Mouse (Mus musculus) MEL (cell line): ENCODE measurements around the gene Sema3f. TPM values are rescaled to one million over a fixed set of nuclear protein-coding genes. Genes with fewer than 3 reads are reported as not detected.

Source experiments
- DNase-seq: peaks from one replicate; pipeline ENCODE4 v3.0.0; 2011; ENCODE audit warnings: low read depth, low spot score
- H3K27ac ChIP-seq: 2 replicates; pipeline ENCODE4 v1.5.1; 2012; ENCODE audit warnings: low read depth, mild to moderate bottlenecking, control low read depth, low read length, moderate library complexity; ENCODE audit not compliant: control insufficient read depth
- H3K27me3 ChIP-seq, 2 experiments: fragments of 150-350 bp in 1 of 2; sonication (generic) in 1 of 2; 2 replicates each; pipeline ENCODE4 v1.6.1; 2012; ENCODE audit warnings: low read length in 2 of 2, mild to moderate bottlenecking in 2 of 2, improper control_type of control experiment in 1 of 2, moderate library complexity in 1 of 2; ENCODE audit not compliant: insufficient read depth in 2 of 2, control insufficient read depth in 1 of 2
- H3K36me3 ChIP-seq, 2 experiments: 2 replicates each; pipeline ENCODE4 v1.6.1; 2012 to 2014; ENCODE audit warnings: low read length in 2 of 2, improper control_type of control experiment in 1 of 2, inconsistent platforms in 1 of 2, mild to moderate bottlenecking in 1 of 2; ENCODE audit not compliant: insufficient read depth in 2 of 2, control insufficient read depth in 1 of 2
- H3K4me1 ChIP-seq, 2 experiments: fragments of 150-350 bp in 1 of 2; sonication (generic) in 1 of 2; 2 replicates each; pipeline ENCODE4 v1.6.1; 2012; ENCODE audit warnings: low read length in 2 of 2, improper control_type of control experiment in 1 of 2, mild to moderate bottlenecking in 1 of 2; ENCODE audit not compliant: insufficient read depth in 2 of 2, control insufficient read depth in 1 of 2
- H3K4me3 ChIP-seq, 2 experiments: fragments of 150-350 bp in 1 of 2; sonication (generic) in 1 of 2; 2 replicates each; pipeline ENCODE4 v1.5.1; 2012; ENCODE audit warnings: low read depth in 2 of 2, low read length in 2 of 2, mild to moderate bottlenecking in 2 of 2, moderate library complexity in 2 of 2, control low read depth in 1 of 2, improper control_type of control experiment in 1 of 2; ENCODE audit not compliant: control insufficient read depth in 1 of 2, insufficient read depth in 1 of 2
- H3K79me2 ChIP-seq: 2 replicates; pipeline ENCODE4 v1.6.1; 2012; ENCODE audit warnings: mild to moderate bottlenecking, low read length, moderate library complexity; ENCODE audit not compliant: control insufficient read depth, poor library complexity, insufficient read depth
- H3K9ac ChIP-seq: 2 replicates; pipeline ENCODE4 v1.6.1; 2012; ENCODE audit warnings: low read depth, mild to moderate bottlenecking, control low read depth, low read length, moderate library complexity; ENCODE audit not compliant: control insufficient read depth, poor library complexity, severe bottlenecking
- H3K9me3 ChIP-seq: fragments of 150-350 bp; sonication (generic); replicated peaks from 2 replicates; pipeline ENCODE4 v1.6.1; 2012; ENCODE audit warnings: mild to moderate bottlenecking, low read length, improper control_type of control experiment, moderate library complexity; ENCODE audit not compliant: insufficient read depth
- CHD1 ChIP-seq: IDR thresholded peaks from 2 replicates; pipeline ENCODE4 v1.6.1; 2012; ENCODE audit warnings: low read depth, mild to moderate bottlenecking, inconsistent platforms, low read length, improper control_type of control experiment
- CHD2 ChIP-seq: IDR thresholded peaks from 2 replicates; pipeline ENCODE4 v1.6.1; 2011; ENCODE audit warnings: low read length, improper control_type of control experiment
- E2F4 ChIP-seq: IDR thresholded peaks from 2 replicates; pipeline ENCODE4 v1.6.1; 2011; ENCODE audit warnings: low read depth, low read length, improper control_type of control experiment, borderline replicate concordance
- ELF1 ChIP-seq: IDR thresholded peaks from 2 replicates; pipeline ENCODE4 v1.6.1; 2014; ENCODE audit warnings: low read depth, mild to moderate bottlenecking, inconsistent platforms, low read length, improper control_type of control experiment, moderate library complexity
- EP300 ChIP-seq, 2 experiments: IDR thresholded peaks; 2 replicates each; pipeline ENCODE4 v1.6.1; 2011; ENCODE audit warnings: improper control_type of control experiment in 2 of 2, low read length in 2 of 2, low read depth in 1 of 2, mild to moderate bottlenecking in 1 of 2
- ETS1 ChIP-seq: IDR thresholded peaks from 2 replicates; pipeline ENCODE4 v1.6.1; 2012; ENCODE audit warnings: low read depth, mild to moderate bottlenecking, inconsistent platforms, low read length, improper control_type of control experiment, moderate library complexity
- GABPA ChIP-seq: IDR thresholded peaks from 2 replicates; pipeline ENCODE4 v1.6.1; 2012; ENCODE audit warnings: low read depth, mild to moderate bottlenecking, inconsistent platforms, low read length, improper control_type of control experiment, moderate library complexity
- HCFC1 ChIP-seq: IDR thresholded peaks from 2 replicates; pipeline ENCODE4 v1.6.1; 2012; ENCODE audit warnings: low read depth, mild to moderate bottlenecking, inconsistent platforms, low read length, improper control_type of control experiment, moderate library complexity
- MAX ChIP-seq: IDR thresholded peaks from 2 replicates; pipeline ENCODE4 v1.6.1; 2011; ENCODE audit warnings: low read length, improper control_type of control experiment
- MAZ ChIP-seq: IDR thresholded peaks from 2 replicates; pipeline ENCODE4 v1.6.1; 2012; ENCODE audit warnings: low read depth, mild to moderate bottlenecking, inconsistent platforms, low read length, improper control_type of control experiment
- MXI1 ChIP-seq: IDR thresholded peaks from 2 replicates; pipeline ENCODE4 v1.6.1; 2011; ENCODE audit warnings: mild to moderate bottlenecking, low read depth, low read length, improper control_type of control experiment
- MYB ChIP-seq: IDR thresholded peaks from 2 replicates; pipeline ENCODE4 v1.6.1; 2011; ENCODE audit warnings: mild to moderate bottlenecking, low read depth, low read length, improper control_type of control experiment
- NELFE ChIP-seq: IDR thresholded peaks from 2 replicates; pipeline ENCODE4 v1.6.1; 2011; ENCODE audit warnings: low read depth, low read length, improper control_type of control experiment
- NRF1 ChIP-seq: IDR thresholded peaks from 2 replicates; pipeline ENCODE4 v1.6.1; 2014; ENCODE audit warnings: low read depth, mild to moderate bottlenecking, inconsistent platforms, low read length, improper control_type of control experiment, moderate library complexity; ENCODE audit not compliant: poor library complexity, insufficient read depth, severe bottlenecking
- POLR2A ChIP-seq, 2 experiments: IDR thresholded peaks; 2 replicates each; pipeline ENCODE4 v1.6.1; 2011 to 2012; ENCODE audit warnings: low read length in 2 of 2, mild to moderate bottlenecking in 2 of 2, control low read depth in 1 of 2, improper control_type of control experiment in 1 of 2, low read depth in 1 of 2, moderate library complexity in 1 of 2; ENCODE audit not compliant: control insufficient read depth in 1 of 2, insufficient read depth in 1 of 2, poor library complexity in 1 of 2
- POLR2AphosphoS2 ChIP-seq: IDR thresholded peaks from 2 replicates; pipeline ENCODE4 v1.6.1; 2011; ENCODE audit warnings: low read length, improper control_type of control experiment
- RAD21 ChIP-seq: IDR thresholded peaks from 2 replicates; pipeline ENCODE4 v1.6.1; 2011; ENCODE audit warnings: mild to moderate bottlenecking, low read depth, low read length, improper control_type of control experiment
- SIN3A ChIP-seq: IDR thresholded peaks from 2 replicates; pipeline ENCODE4 v1.6.1; 2012; ENCODE audit warnings: low read length, improper control_type of control experiment, inconsistent platforms
- TBP ChIP-seq: IDR thresholded peaks from 2 replicates; pipeline ENCODE4 v1.8.0; 2011; ENCODE audit warnings: low read depth, low read length, improper control_type of control experiment
- TCF12 ChIP-seq: IDR thresholded peaks from 2 replicates; pipeline ENCODE4 v1.6.1; 2014; ENCODE audit warnings: low read depth, mild to moderate bottlenecking, inconsistent platforms, low read length, improper control_type of control experiment, moderate library complexity
- UBTF ChIP-seq: IDR thresholded peaks from 2 replicates; pipeline ENCODE4 v1.6.1; 2012; ENCODE audit warnings: low read depth, mild to moderate bottlenecking, inconsistent platforms, low read length, improper control_type of control experiment, moderate library complexity, borderline replicate concordance; ENCODE audit not compliant: insufficient read depth
- USF2 ChIP-seq, 2 experiments: IDR thresholded peaks; 2 replicates each; pipeline ENCODE4 v1.6.1; 2011 to 2012; ENCODE audit warnings: improper control_type of control experiment in 2 of 2, low read length in 2 of 2, borderline replicate concordance in 1 of 2, inconsistent platforms in 1 of 2, low read depth in 1 of 2, mild to moderate bottlenecking in 1 of 2; ENCODE audit not compliant: insufficient read depth in 1 of 2
- ZC3H11A ChIP-seq: IDR thresholded peaks from 2 replicates; pipeline ENCODE4 v1.6.1; 2012; ENCODE audit warnings: low read depth, mild to moderate bottlenecking, inconsistent platforms, low read length, improper control_type of control experiment
- ZMIZ1 ChIP-seq: IDR thresholded peaks from 2 replicates; pipeline ENCODE4 v1.6.1; 2012; ENCODE audit warnings: low read depth, mild to moderate bottlenecking, inconsistent platforms, low read length, improper control_type of control experiment, moderate library complexity
- polyA plus RNA-seq, 2 experiments: library from polyadenylated mRNA; stranded (reverse) in 1 of 2; unstranded in 1 of 2; fragments of >175 nt in 1 of 2; fragments of >200 nt in 1 of 2; gene quantifications; 2 replicates each; pipeline versions ENCODE4 v1.2.1 to v1.2.4; 2012; ENCODE audit warnings: low replicate concordance in 2 of 2, low read depth in 1 of 2; ENCODE audit not compliant: insufficient read length in 2 of 2, insufficient read depth in 1 of 2, missing spikeins in 1 of 2
- total RNA-seq: library from RNA; depleted of rRNA; stranded (reverse); fragments of 300-350 nt; gene quantifications from 2 replicates; pipeline ENCODE4 v1.2.3, GENCODE M21; 2012

Gene Sema3f
- total and polyA plus RNA-seq, 3 experiments, result not detected

DNA sequence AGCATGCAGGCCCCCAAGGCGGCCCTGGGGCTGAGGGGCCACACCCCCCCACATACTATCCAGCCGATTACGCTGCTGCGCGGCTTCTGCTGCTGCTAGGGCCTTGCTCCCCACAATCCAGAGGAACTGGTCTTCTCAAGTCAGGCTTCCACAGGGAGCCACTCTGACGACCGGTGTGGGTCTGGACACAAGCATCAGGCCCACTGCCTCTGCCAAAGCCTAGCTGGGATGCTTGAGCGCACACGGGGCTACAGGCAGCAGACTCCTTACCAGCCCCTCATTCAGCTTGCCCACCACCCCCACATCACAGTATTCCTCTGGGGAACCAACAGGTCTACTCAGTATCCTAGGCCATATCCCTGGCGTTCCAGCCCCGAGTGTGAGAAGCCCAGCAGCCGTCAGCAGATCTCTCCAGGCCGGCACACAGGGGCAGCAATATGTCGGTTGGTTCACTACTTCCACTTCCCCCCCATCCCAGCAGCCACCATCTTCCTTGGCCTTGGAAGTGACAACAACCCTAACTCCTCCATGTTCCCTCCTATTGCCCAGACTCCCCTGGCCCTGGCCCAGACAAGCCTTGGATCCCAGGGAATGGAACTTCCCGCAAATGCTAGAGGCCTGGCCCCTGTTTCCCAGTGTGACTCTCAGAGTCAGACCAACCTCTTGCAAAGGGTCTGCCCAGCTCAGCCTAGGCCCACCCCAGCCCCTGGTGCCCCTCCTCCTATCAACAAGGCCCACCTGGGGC, 76.4 kb downstream of the Sema3f start:
- Histone ChIP-seq H3K36me3 (peaks cover 0 to 16% of the 10 kb centered on the region in 2 experiments; a peak in 2 of 4 replicates), H3K79me2 (peaks cover 45% of the 10 kb centered on the region), H3K27ac (peak overlapping the region; percentile 94), H3K27me3 (no peaks in the 10 kb centered on the region), H3K4me3 (peak overlapping the region; percentile 73 to 88), H3K9ac (peak overlapping the region; percentile 98), H3K9me3 (no peaks in the 10 kb centered on the region), H3K4me1 (peaks cover 5 to 25% of the 10 kb centered on the region in 2 experiments; a peak in 3 of 4 replicates)
- peak; percentile 74 for DNase-seq
- TF ChIP-seq RAD21, result no peak
- no peak for TF ChIP-seq E2F4
- no peak for TF ChIP-seq GABPA
- TF ChIP-seq ELF1, result no peak
- no peak for TF ChIP-seq NRF1
- TF ChIP-seq MXI1, result peak; percentile 26
- TF ChIP-seq CHD1, result 0 out of 2 replicates have a peak, but pooled peaks have one; percentile 28
- no peak for TF ChIP-seq USF2 (IDR thresholded peaks at IDR 0.05; ENCODE audit: borderline replicate concordance in 1 of 2, insufficient read depth in 1 of 2, low read depth in 1 of 2, low read length in 2 of 2)
- TF ChIP-seq POLR2A (IDR thresholded peaks at IDR 0.05; ENCODE audit: control insufficient read depth in 1 of 2, insufficient read depth in 1 of 2, low read depth in 1 of 2, low read length in 2 of 2, poor library complexity in 1 of 2), result 0 out of 4 replicates have a peak, but pooled peaks of 1 of the 2 experiments have one; percentile 22
- no peak for TF ChIP-seq POLR2AphosphoS2
- no peak for TF ChIP-seq HCFC1
- no peak for TF ChIP-seq ETS1
- TF ChIP-seq MYB, result no peak
- no peak for TF ChIP-seq ZC3H11A

DNA sequence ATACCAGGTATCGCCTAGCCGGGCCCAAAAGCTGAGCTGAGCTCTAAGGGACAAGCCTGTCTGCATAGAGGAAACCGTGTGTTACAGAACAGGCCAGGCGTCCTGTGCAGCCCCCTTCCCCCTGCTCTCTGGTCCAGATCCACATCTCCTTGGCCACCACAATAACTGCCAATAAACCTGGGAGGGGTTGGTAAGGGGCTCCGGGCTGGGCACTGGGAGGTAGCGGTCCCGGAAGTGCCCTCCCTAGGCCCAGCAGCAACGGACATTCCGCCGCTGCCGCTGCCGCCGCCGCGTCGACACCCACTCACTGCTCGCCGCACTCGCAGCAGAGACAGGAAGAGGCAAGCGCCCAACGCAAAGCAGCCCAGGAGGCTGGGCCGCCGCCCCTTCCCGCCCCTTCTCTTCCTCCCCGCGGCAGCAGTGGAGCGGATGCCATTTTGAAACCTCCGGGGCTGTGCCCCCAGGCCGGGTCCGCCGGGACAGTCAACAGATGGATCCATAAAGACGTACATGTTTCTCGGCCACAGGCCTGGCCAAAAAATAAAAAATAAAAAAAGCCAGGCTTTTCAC, 77.1 kb downstream of the Sema3f start:
- peaks cover 5 to 27% of the 10 kb centered on the region in 2 experiments; a peak in 3 of 4 replicates for H3K4me1 ChIP-seq
- peak overlapping the region; percentile 94 for H3K27ac ChIP-seq

More for the DNA sequence above, 77.1 kb downstream of the Sema3f start:
- Histone ChIP-seq H3K9me3 (no peaks in the 10 kb centered on the region), H3K9ac (peak overlapping the region; percentile 98), H3K36me3 (peaks cover 0 to 19% of the 10 kb centered on the region in 2 experiments; a peak in 2 of 4 replicates), H3K4me3 (peak overlapping the region; percentile 73 to 88), H3K27me3 (no peaks in the 10 kb centered on the region), H3K79me2 (peaks cover 50% of the 10 kb centered on the region)
- DNase-seq, result peak; percentile 93
- TF ChIP-seq ZMIZ1 (peak; percentile 26; the same call in 1 of the 2 replicates), UBTF (0 out of 2 replicates have a peak, but pooled peaks have one; percentile 68), TCF12 (peak; percentile 50; the same call in 1 of the 2 replicates), EP300 (IDR thresholded peaks at IDR 0.05; ENCODE audit: low read depth in 1 of 2, low read length in 2 of 2) (peak in 1 of 2 experiments; percentile 38; a peak in 1 of 4 replicates), POLR2A (IDR thresholded peaks at IDR 0.05; ENCODE audit: control insufficient read depth in 1 of 2, insufficient read depth in 1 of 2, low read depth in 1 of 2, low read length in 2 of 2, poor library complexity in 1 of 2) (peak; percentile 62 to 82), SIN3A (peak; percentile 81), MAZ (no peak), TBP (peak; percentile 52; the same call in 1 of the 2 replicates), MYB (peak; percentile 51), CHD2 (no peak), MAX (peak; percentile 9; the same call in 1 of the 2 replicates), POLR2AphosphoS2 (peak; percentile 63; the same call in 1 of the 2 replicates), HCFC1 (no peak; the same call in 1 of the 2 replicates), MXI1 (peak; percentile 47), NRF1 (no peak), ELF1 (peak; percentile 88), NELFE (peak; percentile 74)
